Mouse (Mus musculus) small intestine, adult 2 months (tissue): ENCODE data around the gene Tmem214.

Experiments used
- CTCF ChIP-seq: fragments of 200-500 bp; IDR thresholded peaks from 2 replicates; pipeline ENCODE4 v1.5.1; 2012; ENCODE audit warnings: low read depth, mild to moderate bottlenecking, control low read depth, inconsistent platforms, low read length, moderate library complexity, mixed read lengths; ENCODE audit not compliant: insufficient replicate concordance, insufficient read length; ENCODE audit errors: extremely low read depth
- POLR2A ChIP-seq: fragments of 200-500 bp; IDR thresholded peaks from 2 replicates; pipeline ENCODE4 v1.6.1; 2012; ENCODE audit warnings: low read depth, mild to moderate bottlenecking, control low read depth, inconsistent platforms, low read length, moderate library complexity

DNA sequence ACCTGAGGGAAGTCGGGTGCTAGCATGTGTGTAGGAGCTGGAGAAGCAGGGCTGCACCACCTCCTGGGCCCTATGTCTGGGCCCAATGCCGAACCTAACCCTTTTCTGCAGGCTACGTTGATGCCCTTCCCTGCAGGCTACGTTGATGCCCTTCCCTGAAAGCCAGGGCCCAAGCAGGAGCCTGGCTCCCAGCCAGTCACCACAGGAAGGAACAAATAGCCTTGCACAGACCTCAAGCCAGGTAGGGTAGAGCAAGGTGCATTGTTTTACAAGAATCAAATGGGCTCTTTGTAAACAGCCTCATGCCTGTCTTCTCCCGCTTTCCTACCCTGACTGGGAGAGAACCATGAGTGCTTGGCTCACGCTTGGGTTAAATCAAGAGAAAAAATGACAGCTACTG lies 42.0 kb upstream of the Tmem214 start:
- TF ChIP-seq CTCF = no peak
- no peak for TF ChIP-seq POLR2A
